Mouse (Mus musculus): Measurements from ENCODE around the gene Cwc22. TPM values are rescaled to one million over a fixed set of nuclear protein-coding genes. Genes with fewer than 3 reads are reported as not detected.
A peak's percentile ranks its signal among the peaks of the same experiment; 100 is the strongest.

The Cwc22 gene
- 44.4 and 51.7 TPM in 2 replicates for total RNA-seq (2014; fragmentation: Nextera tagmentation)
- total RNA-seq (2017), result 118 and 119 TPM in 2 replicates

DNA sequence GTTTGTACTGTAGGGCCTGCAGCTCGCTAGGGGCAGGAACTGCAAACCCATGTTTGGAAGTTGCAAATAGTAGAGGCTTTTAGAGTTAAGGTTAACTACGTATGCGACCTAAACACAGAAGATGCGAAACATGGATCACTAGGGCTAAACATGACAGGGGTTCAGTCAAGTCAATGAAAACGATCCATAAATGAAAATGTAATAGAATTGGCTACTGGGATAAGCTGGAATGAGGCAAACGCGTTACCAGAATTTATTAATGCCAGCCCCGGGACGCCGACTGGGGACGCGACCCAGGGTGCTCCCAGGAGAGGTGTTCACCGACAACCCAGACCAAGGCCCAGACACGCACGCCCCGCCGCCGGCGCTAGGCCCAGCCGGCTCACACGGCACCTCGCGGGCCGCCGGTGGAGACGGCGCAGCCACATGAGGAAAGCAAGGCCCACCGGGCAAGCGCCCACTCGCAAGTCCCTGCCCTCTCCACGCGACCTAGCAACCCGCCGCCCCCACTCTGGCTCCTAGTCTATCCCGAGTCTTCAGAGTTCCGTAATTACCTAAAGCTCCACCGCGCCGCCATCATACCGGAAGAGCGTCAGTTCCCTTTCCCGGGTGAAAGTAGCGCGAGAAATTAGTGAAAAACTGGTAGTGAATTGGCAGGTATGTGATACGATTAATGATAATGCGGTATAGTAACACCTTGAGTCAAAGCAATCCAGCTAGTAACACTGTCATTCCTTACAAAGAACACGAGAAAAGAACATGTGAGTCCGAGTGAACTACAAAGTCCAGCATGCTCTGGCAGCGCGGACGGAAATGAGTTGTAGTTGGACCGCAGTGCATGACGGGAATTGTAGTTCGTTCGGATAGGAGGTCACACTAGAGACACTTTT, at the start of gene Cwc22:
TSS of gene Cwc22 (minus strand) at position 780 of the 890 bp plus-strand sequence.
- peak; percentile 96 for ATAC-seq (replicated peaks; ENCODE audit: poor library complexity, severe bottlenecking)

DNA sequence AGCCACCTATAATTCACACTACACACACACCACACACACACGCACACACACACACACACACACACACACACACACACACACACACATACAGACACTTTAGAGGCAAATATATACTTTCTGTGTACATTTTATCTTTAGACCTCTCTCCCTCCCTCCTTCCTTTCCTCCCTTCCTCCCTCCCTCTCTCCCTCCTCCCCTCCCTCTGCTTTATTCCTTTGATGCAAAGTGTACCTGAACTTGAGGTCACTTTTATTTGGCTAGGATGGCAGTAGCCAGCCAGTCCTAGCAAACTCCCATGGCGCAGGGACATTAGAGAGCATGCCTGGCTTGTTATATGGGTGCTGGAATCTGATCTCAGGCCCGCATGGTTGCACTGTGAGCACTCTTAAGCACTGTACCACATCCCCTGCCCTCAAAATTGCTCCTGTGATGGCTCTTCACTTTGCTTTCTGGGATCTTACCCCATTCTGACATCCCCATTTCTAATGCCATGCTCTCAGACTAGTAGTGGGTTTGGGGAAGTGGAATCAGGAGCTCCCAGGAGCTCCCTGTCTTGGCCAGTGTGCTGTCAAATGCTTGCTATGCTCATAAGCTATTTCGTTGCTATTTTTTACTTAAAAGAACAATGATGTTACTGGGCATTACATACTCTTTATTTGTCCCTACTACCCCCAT, 47.7 kb upstream of the Cwc22 start:
- ATAC-seq (replicated peaks; ENCODE audit: poor library complexity, severe bottlenecking), result no peak

DNA sequence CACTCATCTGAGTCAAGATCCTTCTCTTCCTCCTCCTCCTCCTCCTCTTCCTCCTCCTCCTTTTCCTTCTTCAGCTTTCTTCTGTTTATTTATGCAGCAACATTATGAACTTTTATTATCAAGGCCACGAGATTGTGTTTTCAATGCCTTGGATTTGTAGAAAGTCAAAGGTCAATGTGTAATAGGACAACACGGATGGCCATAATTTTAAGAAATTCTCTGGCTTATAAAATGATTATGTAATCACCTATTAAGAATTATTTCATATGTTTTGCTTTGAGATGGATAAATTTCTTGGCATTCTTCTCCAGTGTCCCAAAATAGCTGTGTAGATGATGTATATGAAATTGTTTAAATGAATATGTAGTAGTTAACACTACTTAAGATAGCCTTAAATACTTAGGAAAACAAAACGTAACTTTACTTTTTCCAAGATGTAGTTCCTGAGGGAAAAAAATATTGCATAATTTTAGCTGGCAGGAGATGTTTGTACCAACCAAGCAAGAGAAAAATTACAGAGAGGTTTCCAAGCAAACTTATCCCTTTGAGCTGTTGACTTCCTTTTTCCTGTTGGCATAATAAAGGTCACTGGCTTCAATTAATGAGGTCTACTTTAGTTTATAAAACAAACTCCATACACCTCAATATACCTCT, 46.9 kb upstream of the Cwc22 start:
- no peak for ATAC-seq (replicated peaks; ENCODE audit: poor library complexity, severe bottlenecking)

DNA sequence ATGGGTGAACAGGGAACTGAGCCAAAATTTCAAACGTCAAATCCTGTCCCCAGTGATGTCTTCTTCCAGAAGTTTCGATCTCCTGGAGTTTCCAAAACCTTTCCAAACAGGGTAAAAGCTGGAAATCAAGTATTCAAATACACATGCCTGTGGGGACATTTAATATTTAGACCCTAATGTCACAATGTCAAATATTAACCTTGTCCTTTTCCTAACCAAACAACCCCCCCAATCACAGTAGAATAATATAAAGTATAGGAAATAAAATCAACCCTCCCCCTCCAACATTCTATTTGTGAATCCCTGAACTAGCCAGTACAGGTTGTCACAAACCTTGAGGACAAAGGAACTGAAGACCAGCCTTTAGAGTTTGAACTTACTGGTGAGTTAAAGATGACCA, 44.6 kb upstream of the Cwc22 start:
- no peak for ATAC-seq (replicated peaks; ENCODE audit: poor library complexity, severe bottlenecking)

DNA sequence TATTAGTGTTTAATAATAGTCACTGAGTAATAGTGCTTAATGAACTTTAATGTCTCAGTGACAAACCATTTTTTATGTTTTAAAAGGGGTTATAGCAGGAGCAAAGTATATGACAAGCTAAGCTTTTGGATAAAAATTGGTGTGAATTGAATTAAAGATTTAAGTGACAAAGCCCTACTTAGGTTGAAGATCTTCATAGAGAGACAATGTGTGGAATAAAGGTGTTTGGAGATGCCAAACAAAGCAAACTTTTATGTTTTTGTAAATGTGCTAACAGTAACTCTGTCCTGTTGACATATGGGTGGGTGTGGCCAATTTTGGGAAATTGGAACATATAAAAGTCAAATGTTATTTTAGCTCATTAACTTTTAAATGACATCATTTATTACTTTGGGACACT, 43.9 kb upstream of the Cwc22 start:
- ATAC-seq (replicated peaks; ENCODE audit: poor library complexity, severe bottlenecking), result no peak

DNA sequence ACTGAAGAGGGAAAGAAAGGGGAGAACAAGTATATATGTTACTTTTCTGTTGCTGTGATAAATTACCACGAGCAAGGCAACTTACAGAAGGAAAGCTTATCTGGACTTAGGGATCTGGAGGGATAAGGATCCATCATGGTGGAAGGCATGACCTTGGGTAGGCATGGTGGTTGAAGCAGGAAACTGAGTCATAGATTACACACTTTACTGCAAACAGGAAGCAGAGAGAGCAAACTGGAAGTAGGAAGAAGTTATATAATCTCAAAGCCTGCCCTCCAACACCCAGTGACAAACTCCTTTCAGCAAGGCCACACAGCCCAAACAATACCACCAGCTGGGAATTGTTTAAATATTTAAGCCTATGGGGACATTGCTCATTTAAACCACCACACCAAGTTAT, 43.2 kb upstream of the Cwc22 start:
- no peak for ATAC-seq (replicated peaks; ENCODE audit: poor library complexity, severe bottlenecking)

DNA sequence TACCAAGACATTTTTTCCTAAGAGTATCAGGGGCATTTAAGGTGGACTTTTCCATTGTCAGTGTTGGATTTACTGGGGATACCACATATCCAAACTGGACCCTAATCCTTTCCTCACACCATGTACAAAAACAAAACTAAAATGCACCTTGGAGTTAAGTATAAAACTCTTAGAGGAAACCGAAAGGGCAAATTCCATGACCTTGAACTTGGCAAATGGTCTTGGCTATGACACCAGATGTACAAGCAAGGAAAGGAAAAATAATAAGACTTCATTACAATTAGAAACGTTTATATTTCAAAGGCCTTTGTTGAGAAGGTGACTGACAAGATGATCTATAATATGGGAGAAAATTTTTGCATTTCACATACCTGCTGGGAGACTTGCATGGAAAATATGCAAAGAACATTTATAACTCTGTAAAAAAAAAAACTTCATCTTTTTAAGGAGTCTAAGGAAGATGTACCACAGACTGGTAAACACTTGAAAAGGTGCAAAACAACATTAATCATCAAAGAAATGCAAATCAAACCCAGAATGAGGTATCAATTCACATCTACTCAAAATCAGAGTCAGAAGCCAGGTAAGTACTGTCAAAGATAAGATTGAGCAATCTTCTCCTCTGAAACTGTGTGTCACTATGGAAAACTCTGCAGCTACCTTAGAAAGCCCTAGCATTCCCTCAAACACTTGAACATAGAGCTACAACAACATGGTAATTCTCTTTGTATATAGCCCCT, 40.0 kb upstream of the Cwc22 start:
- ATAC-seq (replicated peaks; ENCODE audit: poor library complexity, severe bottlenecking), result no peak

DNA sequence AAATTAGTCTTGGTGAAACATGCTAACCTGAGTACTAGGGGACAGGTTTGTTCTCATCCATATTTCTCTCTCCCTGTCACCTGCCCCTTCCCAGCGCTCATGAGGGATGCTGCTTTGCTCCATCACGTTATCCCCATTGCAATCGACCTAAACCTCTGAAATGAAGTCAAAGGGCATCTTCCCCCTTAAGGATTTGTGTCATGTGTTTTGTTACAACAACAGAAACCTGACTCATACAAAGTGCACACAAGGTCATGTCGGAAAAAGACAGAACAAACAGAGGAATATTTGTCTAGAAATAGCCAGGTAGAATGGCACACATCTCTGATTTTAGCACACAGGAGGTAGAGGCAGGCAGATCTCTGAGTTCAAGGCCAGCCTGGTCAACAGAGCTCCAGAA, 38.0 kb upstream of the Cwc22 start:
- ATAC-seq (replicated peaks; ENCODE audit: poor library complexity, severe bottlenecking), result no peak

DNA sequence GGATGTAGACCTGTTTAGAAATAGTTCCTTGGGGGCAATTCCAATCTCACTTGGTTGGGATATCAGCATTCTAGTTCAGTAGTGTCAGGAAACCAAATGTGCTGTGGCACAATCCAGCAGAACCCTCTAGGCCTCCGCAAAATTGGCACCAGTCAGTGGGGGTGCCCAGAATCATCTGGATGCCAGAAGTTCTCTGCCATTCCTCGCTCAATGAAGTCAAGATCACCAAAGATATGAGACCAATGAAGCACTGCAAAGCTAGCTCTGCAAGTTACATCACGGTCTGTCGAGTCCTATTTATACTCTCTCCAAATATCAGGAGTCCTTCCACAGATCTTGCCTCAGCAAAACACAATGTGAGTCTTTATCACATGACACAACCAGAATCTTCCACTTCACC, 35.7 kb upstream of the Cwc22 start:
- ATAC-seq (replicated peaks; ENCODE audit: poor library complexity, severe bottlenecking), result no peak

DNA sequence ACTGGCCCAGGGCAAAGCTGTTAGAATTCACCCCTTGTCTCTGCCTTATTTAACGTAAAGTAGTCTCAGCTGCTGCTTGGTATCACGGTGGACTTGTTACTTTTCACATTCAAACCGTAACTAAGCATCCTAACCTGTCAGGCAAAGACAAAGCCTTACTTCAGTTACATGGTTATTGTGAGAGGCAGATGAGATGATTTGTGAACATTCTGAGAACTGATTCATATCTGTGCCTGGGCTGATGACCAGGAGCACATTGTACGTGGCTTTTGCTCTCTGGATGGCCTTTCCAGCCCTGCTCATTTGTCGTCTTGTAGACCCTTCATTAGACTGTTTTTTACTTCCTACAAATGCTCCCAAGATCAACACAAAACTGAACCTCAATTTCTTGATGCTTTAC, 34.5 kb upstream of the Cwc22 start:
- ATAC-seq (replicated peaks; ENCODE audit: poor library complexity, severe bottlenecking), result no peak

DNA sequence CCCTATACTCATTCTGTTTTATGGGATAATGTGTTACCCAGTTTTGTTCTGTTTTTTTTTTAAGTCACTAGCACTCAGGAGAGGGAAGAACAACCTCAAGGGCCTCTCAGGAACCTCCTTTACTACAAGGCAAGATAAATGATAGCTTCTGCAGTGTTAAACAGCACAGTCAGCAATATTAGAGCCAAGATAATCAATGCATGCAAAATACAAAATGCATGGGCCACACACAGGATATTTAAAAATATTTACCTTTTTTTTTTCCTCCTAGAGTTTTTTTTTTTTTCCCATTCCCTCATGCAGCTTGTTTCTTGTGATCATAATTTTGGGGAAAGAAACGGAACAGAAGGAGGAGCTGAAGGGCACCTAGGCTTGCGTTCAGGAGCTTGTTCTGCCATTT, 33.3 kb upstream of the Cwc22 start:
- no peak for ATAC-seq (replicated peaks; ENCODE audit: poor library complexity, severe bottlenecking)

DNA sequence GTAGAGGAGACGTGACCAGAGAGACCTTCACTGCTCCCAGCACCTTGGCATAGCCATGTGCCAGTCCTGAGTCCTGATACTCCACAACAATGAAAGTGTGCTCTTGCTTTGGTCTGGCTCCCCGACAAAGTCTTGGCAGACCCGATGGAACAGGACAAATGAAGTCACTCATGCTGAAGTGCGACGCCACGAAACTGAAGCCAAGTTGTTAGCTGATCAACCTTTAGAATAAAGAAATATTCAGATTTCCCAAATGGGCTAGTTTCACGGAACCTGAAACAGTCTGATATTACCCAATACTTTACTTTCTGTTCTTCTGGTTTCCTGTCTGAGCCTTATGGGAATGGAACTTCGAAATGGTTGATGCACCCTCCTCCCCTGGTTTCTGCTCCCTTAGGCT, 32.9 kb upstream of the Cwc22 start:
- no peak for ATAC-seq (replicated peaks; ENCODE audit: poor library complexity, severe bottlenecking)

DNA sequence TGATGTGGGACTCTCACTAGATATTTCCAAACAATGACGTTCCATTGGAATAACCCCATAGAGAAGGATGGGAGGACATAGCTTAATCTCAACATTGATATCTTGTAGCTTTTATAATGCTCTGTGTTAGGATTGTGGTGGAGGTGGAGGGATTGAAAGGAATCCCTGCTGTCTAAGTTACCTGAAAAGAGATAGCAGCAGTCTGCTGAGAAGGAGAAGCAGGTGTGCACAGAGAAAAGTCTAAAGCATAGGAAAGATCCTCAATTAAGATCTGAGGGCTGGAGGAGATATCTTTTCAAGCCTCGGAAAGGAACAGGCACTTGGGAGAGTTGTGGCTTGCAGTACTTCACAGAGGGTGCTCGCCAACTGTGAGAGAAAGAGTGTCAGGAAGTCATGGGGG, 32.1 kb upstream of the Cwc22 start:
- ATAC-seq (replicated peaks; ENCODE audit: poor library complexity, severe bottlenecking), result no peak

DNA sequence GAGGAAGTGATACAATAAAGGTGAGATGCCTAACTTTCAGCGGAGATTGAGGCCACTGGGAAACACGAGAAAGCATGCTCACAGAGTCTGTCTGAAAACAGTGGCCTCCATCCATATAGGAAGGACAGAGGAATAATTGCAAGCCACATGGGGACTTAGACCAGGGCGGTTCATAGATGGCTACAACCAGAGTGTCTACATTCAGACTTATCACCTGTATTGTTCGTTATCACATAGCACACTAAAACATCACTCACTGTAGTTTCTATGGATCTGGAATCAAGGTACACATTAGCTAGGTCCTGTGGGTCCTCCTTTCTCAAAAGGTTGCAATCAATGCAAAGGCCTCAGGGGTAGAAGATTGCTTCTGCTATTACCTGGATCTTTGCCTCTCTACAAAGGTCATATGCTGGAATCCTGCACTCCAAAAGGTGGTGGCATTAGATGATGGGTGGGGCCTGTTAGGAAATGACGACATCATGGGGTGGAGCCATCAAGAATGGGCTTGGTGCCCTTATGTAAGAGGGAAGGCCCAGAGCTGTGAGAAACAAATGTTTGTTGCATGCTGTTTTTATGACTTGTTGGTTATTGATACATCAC, 30.2 kb upstream of the Cwc22 start:
- ATAC-seq (replicated peaks; ENCODE audit: poor library complexity, severe bottlenecking), result no peak

DNA sequence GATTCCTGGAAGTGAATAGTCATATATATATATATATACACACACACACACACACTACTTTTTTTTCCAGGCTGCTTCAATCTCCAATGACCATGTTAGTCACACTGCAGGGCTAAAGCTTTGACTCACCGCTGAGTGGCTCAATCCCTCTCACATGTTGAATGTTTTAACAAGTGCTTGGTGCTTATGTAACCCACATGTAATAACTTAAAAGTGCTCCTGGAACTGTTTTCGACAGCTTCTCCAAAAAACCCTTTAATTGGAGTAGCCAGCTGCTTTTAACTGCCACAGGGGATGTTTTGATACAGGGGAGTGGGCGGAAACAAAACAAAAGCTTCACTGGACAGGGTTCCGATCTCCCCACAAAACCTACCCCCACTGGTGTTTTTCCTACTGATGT, 29.4 kb upstream of the Cwc22 start:
- ATAC-seq (replicated peaks; ENCODE audit: poor library complexity, severe bottlenecking), result no peak

DNA sequence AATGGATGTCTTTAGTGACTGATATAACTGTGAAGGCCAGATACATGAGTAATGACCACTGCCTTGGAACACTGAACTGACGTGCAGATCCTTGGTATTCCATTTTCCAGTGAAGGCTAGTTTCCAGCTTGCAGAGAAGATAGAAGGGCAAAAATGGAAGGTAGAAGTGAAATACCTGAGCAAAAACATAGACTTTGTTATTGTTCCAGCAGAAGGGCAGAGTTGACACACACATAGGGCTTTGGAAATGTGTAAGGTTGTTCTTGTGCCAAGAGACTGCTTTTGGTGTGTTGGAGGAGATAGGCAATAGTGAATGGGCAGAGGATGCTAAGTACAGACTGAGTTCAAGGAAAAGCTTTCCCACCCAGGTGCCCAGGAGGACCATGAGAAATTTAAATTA, 28.8 kb upstream of the Cwc22 start:
- no peak for ATAC-seq (replicated peaks; ENCODE audit: poor library complexity, severe bottlenecking)

DNA sequence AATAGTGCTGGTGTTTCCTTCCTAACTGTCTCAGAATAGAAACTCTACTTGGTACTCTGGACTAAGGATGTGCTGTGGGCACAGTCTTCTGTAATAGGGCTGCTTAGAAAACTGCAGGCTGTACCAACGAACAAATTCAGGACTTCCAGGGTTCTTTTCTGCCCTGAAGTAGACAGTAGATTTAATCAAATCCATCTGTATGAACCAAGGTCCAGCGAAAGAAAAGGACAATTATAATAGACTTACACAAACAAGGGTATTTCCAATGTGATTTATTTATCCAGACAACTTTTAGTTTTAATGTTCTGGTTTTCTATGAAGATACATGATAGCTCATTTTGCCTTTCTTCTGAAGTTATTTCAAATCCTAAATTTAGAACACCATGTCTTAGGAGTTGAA, 28.2 kb upstream of the Cwc22 start:
- ATAC-seq (replicated peaks; ENCODE audit: poor library complexity, severe bottlenecking), result no peak

DNA sequence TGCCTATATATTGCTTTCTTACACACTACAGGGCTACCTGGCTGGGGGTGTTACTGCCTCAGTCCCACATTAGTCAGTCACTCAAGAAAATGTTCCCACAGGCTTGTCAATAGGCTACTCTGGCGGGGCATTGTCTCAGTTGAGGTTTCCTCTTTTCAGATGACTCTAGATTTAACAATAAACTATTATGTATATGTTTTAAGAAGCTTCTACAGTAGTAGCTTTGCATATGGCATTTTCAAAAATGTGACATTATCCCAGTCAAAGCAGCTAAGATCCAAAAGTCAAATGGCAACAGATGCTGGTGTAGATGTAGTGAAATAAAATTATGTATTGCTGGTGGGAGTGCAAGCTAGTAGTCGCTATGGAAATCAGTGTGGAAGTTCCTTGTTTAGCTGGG, 27.1 kb upstream of the Cwc22 start:
- no peak for ATAC-seq (replicated peaks; ENCODE audit: poor library complexity, severe bottlenecking)

DNA sequence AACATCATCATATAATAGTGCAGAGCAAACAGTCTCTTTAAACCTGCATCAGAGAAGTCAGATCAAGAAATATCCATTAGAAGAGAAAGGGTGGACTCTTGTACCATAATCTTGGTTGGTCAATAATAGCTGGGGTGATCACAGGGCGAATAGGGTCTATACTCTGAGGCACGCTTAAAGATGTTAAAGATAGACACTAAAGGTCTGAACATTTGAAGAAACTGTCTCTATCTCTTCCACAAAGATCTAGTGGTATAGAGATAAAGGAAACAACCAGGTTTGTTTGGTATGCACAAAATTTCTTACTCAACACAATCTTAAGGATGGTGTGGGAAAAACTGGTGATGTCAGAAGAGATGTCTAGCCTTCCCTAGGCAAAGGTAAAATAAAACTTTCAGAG, 26.4 kb upstream of the Cwc22 start:
- ATAC-seq (replicated peaks; ENCODE audit: poor library complexity, severe bottlenecking), result no peak

DNA sequence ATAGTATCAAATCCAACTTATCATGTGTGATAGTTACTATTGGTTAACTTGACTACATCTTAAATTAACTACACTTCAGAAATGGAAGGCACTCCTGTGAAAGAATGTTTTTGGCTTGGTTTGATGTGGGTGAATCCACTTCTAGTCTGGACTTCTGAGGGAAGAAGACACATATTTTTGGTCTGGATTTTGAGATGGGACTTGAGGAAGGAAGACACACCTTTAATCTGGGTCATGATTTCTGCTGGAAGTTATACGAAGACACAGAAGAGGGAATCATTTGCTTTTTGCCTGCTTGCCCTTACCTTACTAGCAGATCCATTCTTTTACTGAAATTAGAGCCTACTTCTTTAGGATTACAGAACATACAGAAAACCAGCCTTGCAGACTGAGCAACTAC, 25.7 kb upstream of the Cwc22 start:
- ATAC-seq (replicated peaks; ENCODE audit: poor library complexity, severe bottlenecking), result no peak

Data from granulocyte monocyte progenitor cell, adult 5-6 weeks (primary cell).